Mouse (Mus musculus): ENCODE results near the gene Ptpn18.
"Not testable (repeated sequence)": the region's sequence is repeated elsewhere in the genome, so short reads cannot be mapped to it uniquely, and the experiment has no call there.

The Ptpn18 gene

DNA sequence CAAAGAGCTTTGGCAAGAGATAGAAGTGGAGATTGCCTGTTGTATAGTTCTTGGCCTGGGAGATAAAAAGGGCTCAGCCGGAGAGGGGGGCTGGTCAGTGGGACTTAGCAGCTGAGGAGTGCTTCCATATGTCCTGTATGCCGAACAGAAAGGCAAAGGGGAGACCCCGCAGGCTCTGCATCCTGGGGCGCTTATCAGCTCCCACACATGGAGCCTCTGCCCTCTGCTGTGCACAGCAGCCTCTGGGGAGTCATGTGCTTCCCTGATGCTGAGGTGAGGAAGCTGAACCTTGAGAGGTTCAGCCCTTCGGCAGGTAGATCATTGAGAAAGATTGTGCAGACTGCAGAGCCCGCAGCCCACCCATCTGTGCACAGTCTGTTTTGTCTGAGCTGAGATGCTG is 57.7 kb downstream of the Ptpn18 start:
- DNase-seq (ENCODE audit: low spot score in 2 of 2), result not testable (repeated sequence)

DNA sequence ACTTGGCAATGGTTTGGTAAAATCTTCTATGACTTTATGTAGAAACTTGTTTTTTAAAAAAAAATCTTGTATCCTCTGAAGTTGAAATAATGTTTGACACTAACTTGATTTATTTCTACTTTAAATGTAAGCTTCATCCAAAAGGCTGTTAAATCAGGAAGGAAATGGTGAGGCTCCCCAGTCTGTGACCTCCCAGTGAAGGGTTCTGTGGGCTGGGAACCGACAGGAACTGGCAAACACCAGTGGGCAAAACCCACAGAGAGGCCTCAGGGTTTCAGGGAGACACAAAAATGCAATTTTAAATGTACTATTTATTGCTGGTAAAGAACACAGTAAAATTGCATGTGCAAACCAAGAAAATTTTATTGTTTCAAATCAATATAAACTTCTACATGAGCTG is 58.2 kb downstream of the Ptpn18 start:
- DNase-seq (ENCODE audit: low spot score in 2 of 2), result not testable (repeated sequence)

DNA sequence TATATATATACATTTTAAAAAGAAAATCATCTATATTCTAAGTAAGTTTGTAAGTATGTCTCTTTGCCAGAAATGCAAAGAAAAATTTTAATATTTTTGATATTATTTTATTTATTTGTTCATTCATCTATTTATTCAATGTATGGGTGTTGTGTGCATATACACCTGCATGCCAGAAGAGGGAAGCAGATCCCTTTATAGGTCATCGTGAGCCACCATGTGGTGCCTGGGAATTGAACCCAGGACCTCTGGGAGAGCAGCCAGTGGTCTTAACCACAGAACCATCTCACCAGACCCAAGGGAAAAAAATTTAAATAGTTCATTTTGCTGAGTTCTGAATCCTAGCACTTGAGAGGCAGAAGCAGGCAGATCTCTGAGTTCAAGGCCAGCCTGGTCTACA is 58.7 kb downstream of the Ptpn18 start:
- DNase-seq (ENCODE audit: low spot score in 2 of 2), result no peak

DNA sequence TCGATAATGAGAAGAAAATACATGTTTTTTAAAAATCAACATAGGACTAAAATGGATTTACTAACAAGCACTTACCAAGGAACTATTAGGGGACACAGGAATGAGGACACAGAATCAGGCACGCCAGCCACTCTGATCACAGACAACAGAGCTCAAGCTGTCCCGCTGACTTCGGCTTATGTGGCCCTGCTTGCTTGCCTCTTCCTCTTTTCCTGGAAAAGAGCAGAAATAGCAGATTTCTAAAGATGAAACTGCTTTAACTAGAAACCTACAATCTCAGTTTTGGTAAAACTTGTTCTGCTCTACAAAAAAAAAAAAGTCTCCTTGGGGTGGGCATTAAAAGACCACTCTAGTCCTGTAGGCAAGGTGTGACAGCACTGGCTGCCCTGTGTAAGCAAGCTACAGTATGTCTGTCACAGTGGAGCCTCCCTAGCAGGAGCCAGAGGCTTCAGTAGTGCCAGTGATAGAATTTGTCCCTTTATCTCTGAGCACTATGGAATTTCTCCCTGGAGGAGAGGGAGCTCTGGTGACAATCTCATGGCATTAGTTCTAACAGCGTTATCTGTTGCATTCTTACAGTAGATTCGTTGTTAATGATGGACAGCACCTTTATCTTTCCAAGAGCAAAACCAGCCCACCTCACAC is 62.8 kb downstream of the Ptpn18 start:
- DNase-seq (ENCODE audit: low spot score in 2 of 2), result no peak

DNA sequence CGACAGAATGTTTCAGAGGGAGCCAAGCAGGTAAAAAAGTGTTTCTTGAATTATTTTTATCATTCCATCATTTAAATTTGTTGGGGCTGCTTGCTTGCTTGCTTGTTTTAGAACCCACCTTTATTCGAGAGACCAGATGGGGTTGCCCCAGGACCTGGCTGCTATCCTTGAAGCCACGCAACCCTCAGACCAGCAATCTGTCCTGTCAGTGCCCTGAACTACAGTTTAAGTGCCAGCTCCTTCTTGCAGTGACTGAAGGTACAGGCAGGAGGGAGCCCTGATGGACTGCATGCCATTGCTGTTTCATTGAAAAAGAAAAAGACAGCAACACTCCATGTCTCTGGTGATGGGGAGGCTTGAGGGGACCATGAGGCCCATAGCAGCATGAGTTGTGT is 63.3 kb downstream of the Ptpn18 start:
- DNase-seq (ENCODE audit: low spot score in 2 of 2), result no peak

DNA sequence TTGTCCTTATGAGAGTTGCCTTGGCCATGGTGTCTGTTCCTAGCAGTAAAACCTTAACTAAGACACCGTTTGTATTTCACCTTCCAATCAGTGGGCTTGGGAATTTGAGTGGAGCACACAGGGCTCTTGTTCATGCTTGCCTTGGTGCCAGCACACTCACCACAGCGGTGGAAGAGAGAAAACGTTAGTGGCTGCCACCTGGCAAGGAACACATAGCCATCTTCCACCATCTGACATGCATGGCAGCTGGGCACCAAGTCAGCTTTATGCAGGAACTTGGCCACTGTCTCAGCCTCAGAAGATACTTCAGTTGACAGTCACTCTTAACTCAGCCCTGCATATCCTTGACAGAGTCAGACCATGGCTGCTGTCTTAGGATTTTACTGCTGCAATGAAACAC is 64.1 kb downstream of the Ptpn18 start:
- no peak for DNase-seq (ENCODE audit: low spot score in 2 of 2)
